Mouse (Mus musculus): ENCODE measurements around the gene Herpud1. TPM values are rescaled to one million over a fixed set of nuclear protein-coding genes. Genes with fewer than 3 reads are reported as not detected.
A peak's percentile ranks its signal among the peaks of the same experiment; 100 is the strongest.

Gene Herpud1
- polyA plus RNA-seq, 1 experiment from 2014 or later, result 62.4 TPM

DNA sequence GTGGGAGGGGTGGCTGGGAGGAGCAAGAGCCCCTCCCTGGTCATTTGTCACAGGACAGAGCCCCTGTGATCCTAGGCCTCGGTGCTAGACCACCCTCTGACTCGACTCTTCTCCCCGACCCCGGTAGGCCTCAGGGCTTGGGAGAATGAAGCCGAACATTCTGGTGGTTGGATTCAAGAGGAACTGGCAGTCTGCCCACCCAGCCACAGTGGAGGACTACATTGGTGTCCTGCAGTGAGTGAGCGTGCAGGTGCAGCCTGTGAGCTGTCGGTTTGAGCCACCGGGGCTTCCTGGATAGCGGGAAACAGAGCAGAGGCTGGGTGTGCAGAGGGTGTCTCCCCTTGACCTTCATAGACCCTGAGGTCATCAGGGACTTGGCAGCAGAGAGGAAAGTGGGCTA is 37.8 kb upstream of the Herpud1 start:
- H3K27me3 ChIP-seq (ENCODE audit: control insufficient read depth, insufficient read depth, low read length), result no peaks in the 10 kb centered on the region
- no peak overlapping the region for H3K27ac ChIP-seq (replicated peaks; ENCODE audit: low read depth, low read length)
- H3K4me1 ChIP-seq (ENCODE audit: control insufficient read depth, insufficient read depth, low read length), result no peaks in the 10 kb centered on the region
- no peak for DNase-seq (ENCODE audit: low spot score)
- no peak for ATAC-seq (ENCODE audit: insufficient number of reproducible peaks, low FRiP score, low TSS enrichment, low read depth)
- no peaks in the 10 kb centered on the region for H3K36me3 ChIP-seq (ENCODE audit: control insufficient read depth, insufficient read depth, low read length)
- H3K4me3 ChIP-seq (ENCODE audit: low read depth, low read length), result no peak overlapping the region
- no peaks in the 10 kb centered on the region for H3K9me3 ChIP-seq (ENCODE audit: control insufficient read depth, low read length)
- H3K4me2 ChIP-seq (ENCODE audit: low read depth, severe bottlenecking), result no peak overlapping the region
- WGBS, result 70% methylated on average over 9 of the region's 9 CpGs
- H3K9ac ChIP-seq (ENCODE audit: low read length), result no peak overlapping the region

DNA sequence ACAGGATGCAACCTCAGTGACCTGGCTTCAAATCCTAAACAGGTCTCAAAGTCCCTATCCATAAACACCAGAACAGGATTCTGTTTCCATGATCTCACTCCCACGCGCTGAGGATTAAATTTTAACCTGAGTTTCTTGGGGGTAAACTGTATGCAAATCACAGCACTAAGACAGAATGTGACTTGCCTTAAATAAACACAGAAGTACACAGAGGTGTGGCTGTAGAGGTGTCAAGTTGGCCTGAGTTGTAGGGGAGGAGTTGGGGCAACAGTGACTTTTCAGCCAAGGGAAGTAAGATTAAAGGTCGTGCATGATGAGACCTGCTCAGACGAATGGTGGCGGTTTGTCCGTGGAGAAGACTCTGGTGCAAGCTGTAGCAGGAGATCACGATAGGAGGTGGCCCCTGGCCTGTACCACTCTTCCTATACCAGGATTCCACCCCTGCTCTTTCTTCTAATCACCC is 32.1 kb upstream of the Herpud1 start:
- H3K4me1 ChIP-seq (ENCODE audit: control insufficient read depth, insufficient read depth, low read length), result no peaks in the 10 kb centered on the region
- H3K27ac ChIP-seq (replicated peaks; ENCODE audit: low read depth, low read length), result no peak overlapping the region
- ATAC-seq (ENCODE audit: insufficient number of reproducible peaks, low FRiP score, low TSS enrichment, low read depth) (no peak), DNase-seq (ENCODE audit: low spot score) (no peak)
- no peaks in the 10 kb centered on the region for H3K36me3 ChIP-seq (ENCODE audit: control insufficient read depth, insufficient read depth, low read length)
- no peak overlapping the region for H3K4me3 ChIP-seq (ENCODE audit: low read depth, low read length)
- H3K9me3 ChIP-seq (ENCODE audit: control insufficient read depth, low read length), result no peaks in the 10 kb centered on the region
- no peak overlapping the region for H3K9ac ChIP-seq (ENCODE audit: low read length)
- H3K27me3 ChIP-seq (ENCODE audit: control insufficient read depth, insufficient read depth, low read length), result no peaks in the 10 kb centered on the region
- 82% methylated on average over 7 of the region's 7 CpGs for WGBS
- no peak overlapping the region for H3K4me2 ChIP-seq (ENCODE audit: low read depth, severe bottlenecking)

DNA sequence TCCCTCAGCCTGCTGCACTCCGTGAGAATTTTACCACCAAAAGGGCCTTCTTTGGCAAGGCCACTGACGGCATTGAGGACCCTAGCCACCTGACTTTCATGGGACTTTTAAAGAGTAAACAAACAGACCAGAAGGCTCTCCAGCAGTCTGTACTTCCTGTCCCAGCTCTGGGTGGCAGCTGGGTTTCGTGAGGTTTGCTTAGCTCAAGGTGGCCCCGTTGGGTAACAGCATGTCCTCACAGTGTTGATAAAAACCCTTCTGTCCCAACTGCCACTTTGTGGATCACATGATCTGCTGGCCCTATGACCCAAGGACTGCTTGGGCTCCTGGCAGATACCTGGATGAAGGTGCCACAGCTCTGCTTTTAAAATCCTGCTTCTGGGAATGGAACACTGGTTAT is 31.7 kb upstream of the Herpud1 start:
- Histone ChIP-seq H3K36me3 (ENCODE audit: control insufficient read depth, insufficient read depth, low read length) (no peaks in the 10 kb centered on the region), H3K4me2 (ENCODE audit: low read depth, severe bottlenecking) (no peak overlapping the region), H3K4me1 (ENCODE audit: control insufficient read depth, insufficient read depth, low read length) (no peaks in the 10 kb centered on the region), H3K4me3 (ENCODE audit: low read depth, low read length) (no peak overlapping the region), H3K9ac (ENCODE audit: low read length) (no peak overlapping the region), H3K27me3 (ENCODE audit: control insufficient read depth, insufficient read depth, low read length) (no peaks in the 10 kb centered on the region), H3K9me3 (ENCODE audit: control insufficient read depth, low read length) (no peaks in the 10 kb centered on the region), H3K27ac (replicated peaks; ENCODE audit: low read depth, low read length) (no peak overlapping the region)
- no peak for ATAC-seq (ENCODE audit: insufficient number of reproducible peaks, low FRiP score, low TSS enrichment, low read depth)
- 67% methylated on average over 4 of the region's 4 CpGs for WGBS
- no peak for DNase-seq (ENCODE audit: low spot score)

DNA sequence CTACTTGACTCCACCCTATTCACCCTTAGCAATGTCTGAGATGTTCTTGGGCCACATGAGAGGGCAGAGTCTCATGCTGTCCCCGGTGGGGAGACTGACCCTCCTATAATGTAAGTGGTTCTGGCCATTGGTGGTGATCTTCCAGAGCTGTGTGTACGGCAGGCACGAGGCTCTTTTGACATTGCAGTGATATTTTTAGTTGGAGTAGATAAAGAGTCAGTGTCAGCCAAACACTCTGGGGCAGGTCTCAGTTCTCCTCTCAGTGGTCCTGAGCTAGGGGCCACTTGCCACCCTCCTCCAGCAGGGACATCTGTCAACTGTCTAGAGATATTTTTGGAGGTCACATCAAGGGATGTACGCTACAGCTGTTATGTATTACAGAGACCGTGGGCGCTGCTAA is 29.0 kb upstream of the Herpud1 start:
- WGBS, result 75% methylated on average over 6 of the region's 6 CpGs
- Histone ChIP-seq H3K4me1 (ENCODE audit: control insufficient read depth, insufficient read depth, low read length) (no peaks in the 10 kb centered on the region), H3K9ac (ENCODE audit: low read length) (no peak overlapping the region), H3K4me3 (ENCODE audit: low read depth, low read length) (no peak overlapping the region), H3K36me3 (ENCODE audit: control insufficient read depth, insufficient read depth, low read length) (no peaks in the 10 kb centered on the region), H3K4me2 (ENCODE audit: low read depth, severe bottlenecking) (no peak overlapping the region), H3K9me3 (ENCODE audit: control insufficient read depth, low read length) (no peaks in the 10 kb centered on the region), H3K27me3 (ENCODE audit: control insufficient read depth, insufficient read depth, low read length) (no peaks in the 10 kb centered on the region), H3K27ac (replicated peaks; ENCODE audit: low read depth, low read length) (no peak overlapping the region)
- DNase-seq (ENCODE audit: low spot score) (no peak), ATAC-seq (ENCODE audit: insufficient number of reproducible peaks, low FRiP score, low TSS enrichment, low read depth) (no peak)

DNA sequence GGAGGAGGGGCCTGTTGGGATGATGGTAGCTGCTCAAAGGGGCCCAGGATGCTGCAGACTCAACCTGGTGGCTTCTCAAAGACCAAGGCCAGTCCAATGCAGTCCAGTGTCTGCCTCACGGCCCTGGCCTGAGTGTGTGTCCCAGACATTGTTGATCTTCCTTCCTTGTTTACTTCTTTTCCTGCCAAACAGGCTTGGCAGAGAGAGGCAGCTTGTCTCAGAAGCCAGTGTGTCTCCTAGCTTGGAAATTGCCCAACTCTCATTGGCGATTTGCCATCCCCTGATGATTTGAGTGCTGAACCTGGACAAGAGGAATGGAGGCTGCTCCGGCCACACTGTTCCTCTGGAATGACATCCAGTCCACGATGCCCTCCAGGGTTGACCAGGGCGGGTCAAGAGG is 27.7 kb upstream of the Herpud1 start:
- Histone ChIP-seq H3K36me3 (ENCODE audit: control insufficient read depth, insufficient read depth, low read length) (no peaks in the 10 kb centered on the region), H3K4me1 (ENCODE audit: control insufficient read depth, insufficient read depth, low read length) (0 out of 2 replicates have a peak, but pooled peaks cover 4% of the 10 kb centered on the region), H3K9me3 (ENCODE audit: control insufficient read depth, low read length) (no peaks in the 10 kb centered on the region), H3K27ac (replicated peaks; ENCODE audit: low read depth, low read length) (no peak overlapping the region), H3K4me3 (ENCODE audit: low read depth, low read length) (no peak overlapping the region), H3K9ac (ENCODE audit: low read length) (no peak overlapping the region), H3K27me3 (ENCODE audit: control insufficient read depth, insufficient read depth, low read length) (no peaks in the 10 kb centered on the region), H3K4me2 (ENCODE audit: low read depth, severe bottlenecking) (no peak overlapping the region)
- ATAC-seq (ENCODE audit: insufficient number of reproducible peaks, low FRiP score, low TSS enrichment, low read depth) (no peak), DNase-seq (ENCODE audit: low spot score) (no peak)
- WGBS, result 79% methylated on average over 5 of the region's 5 CpGs

DNA sequence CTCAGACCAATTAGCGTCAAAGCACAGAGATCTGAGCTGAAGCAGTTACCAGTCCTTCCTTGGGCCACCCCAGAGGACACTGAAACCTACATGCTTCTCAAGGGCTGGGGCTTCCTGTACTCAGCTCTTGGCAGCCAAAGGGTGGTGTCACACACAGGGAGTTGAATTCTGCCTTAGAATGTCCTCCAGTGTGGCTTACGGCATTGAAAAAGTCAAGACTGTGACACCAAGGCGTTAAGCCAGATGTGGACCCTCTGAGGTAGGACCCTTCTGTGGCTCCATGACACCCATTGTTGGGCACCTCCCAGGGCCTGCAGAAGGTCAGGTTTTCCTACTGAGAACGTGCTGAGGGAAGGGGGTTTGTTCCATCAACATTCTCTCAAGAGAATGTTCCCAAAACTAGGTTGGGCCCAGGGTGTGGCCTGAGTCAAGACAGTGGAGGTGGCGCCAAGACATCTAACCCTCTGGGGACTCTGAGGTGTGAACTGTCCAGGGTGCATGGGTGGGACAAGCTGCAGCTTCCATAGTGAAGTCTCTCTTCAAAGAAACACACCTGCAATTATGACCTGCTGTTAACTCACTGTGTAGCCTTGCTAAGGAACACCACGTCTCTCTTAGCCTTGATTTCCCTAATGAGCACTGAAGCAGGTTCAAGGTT is 24.3 kb upstream of the Herpud1 start:
- DNase-seq (ENCODE audit: low spot score), result no peak
- H3K4me2 ChIP-seq (ENCODE audit: low read depth, severe bottlenecking), result no peak overlapping the region

DNA sequence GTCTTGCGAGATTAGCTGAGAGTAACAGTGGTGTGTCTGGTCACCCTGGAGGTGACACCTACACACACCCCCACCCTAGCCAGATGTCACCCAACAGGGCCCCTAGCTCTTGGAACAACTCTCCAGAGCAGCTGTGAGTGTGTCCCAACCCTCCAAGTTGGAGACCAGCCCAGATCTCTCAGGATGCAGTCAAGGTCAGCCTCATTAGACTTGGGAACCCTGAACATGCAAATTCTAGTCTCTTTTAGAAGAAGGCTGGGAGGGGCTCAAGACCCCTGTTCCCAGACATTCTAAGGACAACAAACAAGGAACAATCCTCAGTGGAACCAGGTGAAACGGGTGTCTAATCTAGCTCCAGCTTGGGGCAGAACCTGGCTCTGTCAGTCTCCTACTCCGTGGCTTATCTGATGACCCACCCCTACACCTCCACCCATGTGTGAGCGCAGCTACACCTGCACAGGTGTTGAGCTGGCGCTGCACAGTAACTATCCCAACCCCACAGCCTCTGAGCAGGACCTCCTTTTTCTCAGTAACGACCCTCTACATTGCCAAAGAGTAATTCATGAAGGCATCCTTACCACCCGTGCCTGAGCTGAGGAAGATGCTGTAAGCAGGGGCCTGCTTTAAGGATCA is 23.5 kb upstream of the Herpud1 start:
- H3K4me1 ChIP-seq (ENCODE audit: control insufficient read depth, insufficient read depth, low read length), result 0 out of 2 replicates have a peak, but pooled peaks cover 4% of the 10 kb centered on the region
- WGBS, result 83% methylated on average over 7 of the region's 7 CpGs
- no peaks in the 10 kb centered on the region for H3K36me3 ChIP-seq (ENCODE audit: control insufficient read depth, insufficient read depth, low read length)
- H3K4me2 ChIP-seq (ENCODE audit: low read depth, severe bottlenecking), result no peak overlapping the region
- no peak overlapping the region for H3K9ac ChIP-seq (ENCODE audit: low read length)
- ATAC-seq (ENCODE audit: insufficient number of reproducible peaks, low FRiP score, low TSS enrichment, low read depth) (no peak), DNase-seq (ENCODE audit: low spot score) (no peak)
- H3K4me3 ChIP-seq (ENCODE audit: low read depth, low read length), result no peak overlapping the region
- no peaks in the 10 kb centered on the region for H3K27me3 ChIP-seq (ENCODE audit: control insufficient read depth, insufficient read depth, low read length)
- H3K27ac ChIP-seq (replicated peaks; ENCODE audit: low read depth, low read length), result no peak overlapping the region
- no peaks in the 10 kb centered on the region for H3K9me3 ChIP-seq (ENCODE audit: control insufficient read depth, low read length)

More for the DNA sequence above, 24.3 kb upstream of the Herpud1 start:
- no peak overlapping the region for H3K4me3 ChIP-seq (ENCODE audit: low read depth, low read length)
- no peaks in the 10 kb centered on the region for H3K27me3 ChIP-seq (ENCODE audit: control insufficient read depth, insufficient read depth, low read length)
- no peak for ATAC-seq (ENCODE audit: insufficient number of reproducible peaks, low FRiP score, low TSS enrichment, low read depth)
- H3K4me1 ChIP-seq (ENCODE audit: control insufficient read depth, insufficient read depth, low read length), result 0 out of 2 replicates have a peak, but pooled peaks cover 4% of the 10 kb centered on the region
- no peaks in the 10 kb centered on the region for H3K36me3 ChIP-seq (ENCODE audit: control insufficient read depth, insufficient read depth, low read length)
- 86% methylated on average over 6 of the region's 6 CpGs for WGBS
- no peak overlapping the region for H3K9ac ChIP-seq (ENCODE audit: low read length)
- H3K27ac ChIP-seq (replicated peaks; ENCODE audit: low read depth, low read length), result no peak overlapping the region
- no peaks in the 10 kb centered on the region for H3K9me3 ChIP-seq (ENCODE audit: control insufficient read depth, low read length)

DNA sequence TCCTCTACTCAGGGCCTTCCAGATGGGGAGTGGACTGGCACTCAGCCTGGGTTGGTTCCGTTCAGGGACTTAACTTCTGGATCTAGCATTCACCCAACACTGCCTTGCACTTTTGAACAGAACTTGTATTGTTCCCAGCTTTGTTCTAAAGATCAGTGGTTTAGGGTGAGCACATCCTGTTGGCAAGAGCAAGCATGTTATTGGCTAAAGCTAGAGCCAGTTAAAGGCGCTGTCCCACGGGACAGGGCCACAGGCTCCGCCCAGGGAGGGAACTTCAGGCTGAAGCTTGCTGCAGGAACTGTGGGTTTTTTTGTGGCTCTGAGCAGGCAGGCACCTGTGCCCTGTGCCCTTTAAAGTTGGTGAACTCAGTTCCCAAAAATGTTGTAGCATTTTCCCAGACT is 22.9 kb upstream of the Herpud1 start:
- H3K4me3 ChIP-seq (ENCODE audit: low read depth, low read length), result no peak overlapping the region
- WGBS, result 57% methylated on average over 4 of the region's 4 CpGs
- H3K9ac ChIP-seq (ENCODE audit: low read length), result no peak overlapping the region
- no peak for ATAC-seq (ENCODE audit: insufficient number of reproducible peaks, low FRiP score, low TSS enrichment, low read depth)
- H3K4me1 ChIP-seq (ENCODE audit: control insufficient read depth, insufficient read depth, low read length), result 0 out of 2 replicates have a peak, but pooled peaks cover 4% of the 10 kb centered on the region
- H3K36me3 ChIP-seq (ENCODE audit: control insufficient read depth, insufficient read depth, low read length), result no peaks in the 10 kb centered on the region
- peak; percentile 29 for DNase-seq (ENCODE audit: low spot score)
- H3K4me2 ChIP-seq (ENCODE audit: low read depth, severe bottlenecking), result no peak overlapping the region
- no peaks in the 10 kb centered on the region for H3K27me3 ChIP-seq (ENCODE audit: control insufficient read depth, insufficient read depth, low read length)
- H3K9me3 ChIP-seq (ENCODE audit: control insufficient read depth, low read length), result no peaks in the 10 kb centered on the region
- no peak overlapping the region for H3K27ac ChIP-seq (replicated peaks; ENCODE audit: low read depth, low read length)

Data from limb, embryonic 11.5 days (tissue).